Mouse (Mus musculus) retina, postnatal 1 day (tissue): Measurements from ENCODE around the gene Vax2.

ENCODE experiments used
- DNase-seq: peaks from one replicate; pipeline ENCODE4 v3.0.0-alpha.2; 2012

The Vax2 gene

GRCm38 (mm10) chr6:83762880-83763431, 51.9 kb downstream of the Vax2 start:
- peak; percentile 64 for DNase-seq

- peak; percentile 34 for DNase-seq
Observed at GRCm38 (mm10) chr6:83766982-83767381, 55.9 kb downstream of the Vax2 start.

DNA sequence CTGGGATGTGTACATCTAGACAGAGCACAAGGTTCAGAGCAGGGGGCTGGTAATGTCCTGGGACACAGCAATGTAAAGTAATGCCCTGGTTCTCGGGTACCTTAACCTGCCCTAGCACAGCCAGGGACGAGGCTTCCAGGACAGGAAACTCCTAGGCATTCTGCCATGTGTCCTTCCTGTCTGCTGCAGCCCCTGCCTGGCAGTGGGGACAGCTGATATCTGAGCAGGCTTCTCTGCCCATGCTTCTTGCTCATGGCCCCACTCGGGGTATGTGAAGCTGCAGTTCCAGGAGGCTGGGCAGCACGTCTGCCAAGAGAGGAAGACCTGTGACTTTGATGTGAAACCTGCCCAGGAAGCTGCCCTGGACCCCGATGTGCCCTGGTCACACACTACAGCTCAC, 57.4 kb downstream of the Vax2 start:
- no peak for DNase-seq

- no peak for DNase-seq
Observed at GRCm38 (mm10) chr6:83774126-83774525, 63.1 kb downstream of the Vax2 start.

- DNase-seq, result peak; percentile 40
Observed at GRCm38 (mm10) chr6:83774781-83775563, 63.9 kb downstream of the Vax2 start.

- DNase-seq, result peak; percentile 95
Observed at GRCm38 (mm10) chr6:83775638-83776293, 64.7 kb downstream of the Vax2 start, which contains the start of gene Tex261. TSS of gene Tex261 (minus strand) at chr6:83775813.

DNA sequence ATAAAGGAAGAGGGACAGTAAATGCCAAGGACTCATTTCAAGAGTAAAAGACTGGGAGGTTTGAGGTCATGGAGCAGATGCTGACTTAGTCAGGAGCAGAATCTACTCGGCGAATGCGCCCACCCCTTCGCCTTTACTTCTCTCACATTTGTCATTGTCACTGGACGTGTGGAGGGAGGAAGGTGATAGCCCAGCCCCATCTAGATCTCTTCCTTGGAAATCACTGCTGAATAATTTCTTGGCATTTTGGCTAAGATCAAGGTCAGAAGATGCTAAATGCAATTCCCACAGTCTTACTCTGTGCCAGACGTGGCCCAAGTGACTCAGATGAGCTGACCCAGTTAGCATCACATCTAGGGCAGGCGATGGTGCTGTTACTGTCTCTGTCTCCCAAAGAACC, 67.2 kb downstream of the Vax2 start:
- no peak for DNase-seq

DNA sequence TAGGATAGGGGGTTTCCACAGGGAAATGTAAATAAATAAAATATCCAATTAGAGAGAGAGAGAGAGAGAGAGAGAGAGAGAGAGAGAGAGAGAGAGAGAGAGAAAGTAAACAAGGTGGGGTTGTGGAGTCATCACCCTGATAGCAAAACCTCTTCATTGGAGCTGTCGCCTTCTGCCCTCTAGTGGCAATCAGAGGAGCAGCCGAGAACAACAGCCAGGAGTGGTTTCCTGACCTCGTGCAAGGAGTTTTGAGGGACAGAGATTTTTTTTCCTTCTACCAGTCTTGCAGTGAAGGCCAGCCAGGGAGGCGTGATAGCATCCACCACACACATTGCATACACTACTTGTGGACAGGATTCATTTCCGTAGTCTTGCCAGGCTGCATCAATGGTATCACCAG, 68.0 kb downstream of the Vax2 start:
- DNase-seq, result peak; percentile 81

DNA sequence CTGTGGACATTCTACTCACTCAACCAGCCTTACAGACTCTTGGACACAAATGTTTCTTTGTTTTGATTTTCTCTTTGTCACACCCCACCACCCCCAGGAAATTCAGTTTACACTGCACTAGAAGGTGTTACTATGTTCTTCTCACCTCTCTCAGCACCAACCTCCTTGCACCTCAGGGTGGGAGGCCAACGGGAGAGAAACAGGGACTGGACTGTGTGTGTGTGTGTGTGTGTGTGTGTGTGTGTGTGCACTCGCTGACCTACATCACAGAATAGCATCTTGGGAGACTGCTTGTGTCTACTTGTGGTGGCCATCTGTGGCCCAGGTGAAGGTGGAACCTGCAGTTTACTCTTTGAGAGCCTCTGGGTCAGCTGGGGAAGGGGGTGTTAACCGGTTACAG, 75.4 kb downstream of the Vax2 start:
- no peak for DNase-seq
